Mouse (Mus musculus) ES-Bruce4 (cell line): ENCODE data around the gene Dbn1.

Experiments
- CTCF ChIP-seq: IDR thresholded peaks from one replicate; pipeline ENCODE4 v1.8.1; 2011; ENCODE audit warnings: low read depth, low read length
- EP300 ChIP-seq: IDR thresholded peaks from 2 replicates; pipeline ENCODE4 v1.6.1; 2011; ENCODE audit warnings: low read depth, low read length; ENCODE audit not compliant: insufficient read depth
- POLR2A ChIP-seq: IDR thresholded peaks from one replicate; pipeline ENCODE4 v1.8.1; 2011; ENCODE audit warnings: low read length; ENCODE audit not compliant: insufficient read depth

- no peak for TF ChIP-seq POLR2A
- TF ChIP-seq CTCF, result no peak
- TF ChIP-seq EP300, result no peak
These were observed 24.9 kb downstream of the Dbn1 start for GRCm38 (mm10) chr13:55462965-55463364.
